Mouse (Mus musculus): ENCODE measurements around the gene Rsbn1l. TPM values are rescaled to one million over a fixed set of nuclear protein-coding genes. Genes with fewer than 3 reads are reported as not detected.
"Not testable (repeated sequence)": the region's sequence is repeated elsewhere in the genome, so short reads cannot be mapped to it uniquely, and the experiment has no call there.

Rsbn1l gene
- total and polyA plus RNA-seq, 2 experiments, result 1.6 to 7.7 TPM

DNA sequence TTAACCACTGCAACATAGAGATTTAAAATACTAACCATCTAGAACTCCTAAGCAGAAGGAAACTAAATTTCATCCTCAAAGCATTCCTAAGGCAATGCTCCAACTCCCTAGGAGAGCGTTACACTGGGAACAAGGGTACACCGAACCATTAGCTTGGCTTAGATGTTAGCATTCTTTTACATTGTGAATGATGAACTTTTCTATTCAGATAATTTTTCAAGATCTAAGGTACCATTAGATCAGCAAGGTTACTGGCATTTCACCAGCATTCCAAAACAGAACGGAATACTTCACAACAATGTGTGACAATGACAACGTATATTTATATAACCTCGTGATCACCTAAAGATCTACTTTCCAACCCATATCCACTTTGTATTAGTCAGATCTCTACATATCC, 6.1 kb downstream of the Rsbn1l start:
- H3K4me1 ChIP-seq (ENCODE audit: control insufficient read depth, insufficient read depth, low read length), result peaks cover 5% of the 10 kb centered on the region
- WGBS, result 3% methylated on average over 5 of the region's 5 CpGs
- H3K9ac ChIP-seq (ENCODE audit: low read depth, low read length), result no peak overlapping the region
- no peak overlapping the region for H3K27ac ChIP-seq (replicated peaks; ENCODE audit: insufficient read depth, low read depth, low read length)
- TF ChIP-seq CTCF (IDR thresholded peaks at IDR 0.05; ENCODE audit: low read depth, low read length) (no peak), POLR2A (IDR thresholded peaks at IDR 0.05; ENCODE audit: extremely low read depth, insufficient read depth, low read length) (no peak)
- H3K79me2 ChIP-seq (ENCODE audit: control insufficient read depth, insufficient read depth, low read length), result peaks cover 31% of the 10 kb centered on the region; the same call in 1 of the 2 replicates
- no peaks in the 10 kb centered on the region for H3K27me3 ChIP-seq (ENCODE audit: control insufficient read depth, insufficient read depth, low read length)
- no peak for DNase-seq (ENCODE audit: extremely low read depth, low read depth, low spot score)
- no peaks in the 10 kb centered on the region for H3K36me3 ChIP-seq (ENCODE audit: control insufficient read depth, insufficient read depth, low read length)
- H3K4me3 ChIP-seq (ENCODE audit: insufficient read depth, low read depth, low read length), result peak overlapping the region; percentile 36; the same call in 1 of the 2 replicates

DNA sequence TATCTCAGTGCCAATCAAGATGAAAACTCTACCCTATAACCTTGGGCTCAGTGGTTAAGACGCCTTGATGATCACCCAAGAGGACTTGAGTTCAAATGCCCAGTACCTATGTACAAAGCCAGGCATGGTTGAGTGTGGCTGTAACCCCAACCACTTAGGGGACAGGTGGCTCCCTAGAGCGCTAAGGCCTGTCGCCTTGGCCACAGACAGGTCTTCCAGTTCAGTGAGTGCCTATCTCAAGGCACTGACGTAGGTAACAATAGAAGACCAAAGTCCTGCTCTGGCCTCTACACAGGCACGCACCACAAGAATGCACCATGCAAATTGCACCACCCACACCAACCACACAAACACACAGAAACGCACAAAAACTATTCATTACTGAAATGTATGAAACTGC, 9.3 kb downstream of the Rsbn1l start:
- peaks cover 5% of the 10 kb centered on the region for H3K4me1 ChIP-seq (ENCODE audit: control insufficient read depth, insufficient read depth, low read length)
- no peak for TF ChIP-seq CTCF (IDR thresholded peaks at IDR 0.05; ENCODE audit: low read depth, low read length)
- no peak for TF ChIP-seq POLR2A (IDR thresholded peaks at IDR 0.05; ENCODE audit: extremely low read depth, insufficient read depth, low read length)

DNA sequence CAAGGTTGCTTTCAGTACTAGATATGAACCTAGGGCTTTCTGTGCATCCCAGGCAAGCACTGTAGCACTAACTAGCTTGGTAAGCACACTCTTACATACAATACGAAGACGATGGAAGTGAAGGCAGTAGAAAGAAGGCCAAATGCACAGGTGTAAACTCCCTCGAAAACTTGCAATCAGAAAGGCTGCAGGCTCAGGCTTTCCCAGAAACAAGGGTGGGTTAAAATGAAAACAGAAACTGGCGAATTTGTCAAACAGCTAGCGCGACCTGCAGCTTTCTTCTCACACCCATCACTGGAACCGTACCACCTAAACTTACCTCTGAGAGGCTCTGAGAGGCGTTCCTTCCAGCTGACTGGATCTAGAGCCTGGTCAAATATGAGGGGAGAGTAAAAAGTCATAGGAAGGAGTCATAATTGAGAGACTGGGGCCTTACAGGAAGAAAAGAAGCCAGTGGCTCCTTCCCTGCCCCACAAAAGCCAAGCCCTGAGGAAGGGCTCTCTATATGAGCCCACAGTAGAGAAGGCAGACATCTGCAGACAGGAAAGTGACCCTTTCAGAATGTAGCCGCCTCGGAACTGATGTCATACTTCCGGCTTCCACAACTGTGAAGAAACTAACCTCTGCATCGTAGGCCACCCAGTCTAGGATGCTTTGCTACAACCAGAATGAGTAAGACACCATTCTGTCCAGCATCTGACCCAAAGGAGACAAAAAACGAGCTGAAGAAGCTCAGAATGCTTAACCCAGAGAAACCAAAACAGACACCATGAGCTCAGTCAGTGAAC, 11.0 kb downstream of the Rsbn1l start:
- H3K4me3 ChIP-seq (ENCODE audit: insufficient read depth, low read depth, low read length), result no peak overlapping the region
- H3K79me2 ChIP-seq (ENCODE audit: control insufficient read depth, insufficient read depth, low read length), result peaks cover 50% of the 10 kb centered on the region
- no peaks in the 10 kb centered on the region for H3K36me3 ChIP-seq (ENCODE audit: control insufficient read depth, insufficient read depth, low read length)
- H3K27me3 ChIP-seq (ENCODE audit: control insufficient read depth, insufficient read depth, low read length), result no peaks in the 10 kb centered on the region
- WGBS, result 67% methylated on average over 13 of the region's 13 CpGs
- 0 out of 2 replicates have a peak overlapping the region, but pooled peaks have one; percentile 32 for H3K27ac ChIP-seq (replicated peaks; ENCODE audit: insufficient read depth, low read depth, low read length)
- TF ChIP-seq CTCF (IDR thresholded peaks at IDR 0.05; ENCODE audit: low read depth, low read length) (no peak), POLR2A (IDR thresholded peaks at IDR 0.05; ENCODE audit: extremely low read depth, insufficient read depth, low read length) (no peak)
- no peak for DNase-seq (ENCODE audit: extremely low read depth, low read depth, low spot score)
- peaks cover 14% of the 10 kb centered on the region for H3K4me1 ChIP-seq (ENCODE audit: control insufficient read depth, insufficient read depth, low read length)
- H3K9ac ChIP-seq (ENCODE audit: low read depth, low read length), result no peak overlapping the region

More for the DNA sequence above, 9.3 kb downstream of the Rsbn1l start:
- peaks cover 45% of the 10 kb centered on the region for H3K79me2 ChIP-seq (ENCODE audit: control insufficient read depth, insufficient read depth, low read length)
- no peak overlapping the region for H3K9ac ChIP-seq (ENCODE audit: low read depth, low read length)
- DNase-seq (ENCODE audit: extremely low read depth, low read depth, low spot score), result peak; percentile 55
- H3K4me3 ChIP-seq (ENCODE audit: insufficient read depth, low read depth, low read length), result no peak overlapping the region
- no peak overlapping the region for H3K27ac ChIP-seq (replicated peaks; ENCODE audit: insufficient read depth, low read depth, low read length)
- H3K27me3 ChIP-seq (ENCODE audit: control insufficient read depth, insufficient read depth, low read length), result no peaks in the 10 kb centered on the region
- 80% methylated on average over 6 of the region's 6 CpGs for WGBS
- H3K36me3 ChIP-seq (ENCODE audit: control insufficient read depth, insufficient read depth, low read length), result no peaks in the 10 kb centered on the region

GRCm38 (mm10) chr5:20943791-20944190, 12.4 kb downstream of the Rsbn1l start:
- not testable (repeated sequence) for H3K27ac ChIP-seq (replicated peaks; ENCODE audit: insufficient read depth, low read depth, low read length); H3K4me3 ChIP-seq (ENCODE audit: insufficient read depth, low read depth, low read length); DNase-seq (ENCODE audit: extremely low read depth, low read depth, low spot score); H3K9ac ChIP-seq (ENCODE audit: low read depth, low read length); H3K36me3 ChIP-seq (ENCODE audit: control insufficient read depth, insufficient read depth, low read length); H3K27me3 ChIP-seq (ENCODE audit: control insufficient read depth, insufficient read depth, low read length)
- Histone ChIP-seq H3K79me2 (ENCODE audit: control insufficient read depth, insufficient read depth, low read length) (peaks cover 51% of the 10 kb centered on the region), H3K4me1 (ENCODE audit: control insufficient read depth, insufficient read depth, low read length) (peaks cover 19% of the 10 kb centered on the region)
- 73% methylated on average over 4 of the region's 4 CpGs for WGBS

DNA sequence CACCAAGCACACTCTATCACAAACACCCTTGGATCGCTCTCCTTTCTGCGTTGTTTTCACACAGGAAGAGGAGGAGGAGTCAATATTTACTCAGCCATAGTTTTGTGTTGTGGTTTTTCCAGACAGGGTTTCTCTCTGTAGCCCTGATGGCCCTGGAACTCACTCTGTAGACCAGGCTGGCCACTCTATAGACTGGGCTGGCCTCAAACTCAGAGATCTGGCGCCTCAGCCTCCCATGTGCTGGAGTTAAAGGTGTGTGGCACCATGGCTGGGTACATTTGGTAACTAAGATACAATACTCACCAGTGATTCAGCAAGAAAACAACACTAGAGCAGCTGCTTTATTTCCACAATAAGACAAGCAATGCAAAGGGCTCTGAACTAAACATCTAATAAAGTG, 13.7 kb downstream of the Rsbn1l start:
- WGBS, result 51% methylated on average over 3 of the region's 3 CpGs

GRCm38 (mm10) chr5:20941205-20941604, 15.0 kb downstream of the Rsbn1l start:
- whole genome bisulfite sequencing, result 7% methylated on average over 5 of the region's 5 CpGs
- H3K4me1 ChIP-seq (ENCODE audit: control insufficient read depth, insufficient read depth, low read length), result peaks cover 24% of the 10 kb centered on the region
- peaks cover 45% of the 10 kb centered on the region for H3K79me2 ChIP-seq (ENCODE audit: control insufficient read depth, insufficient read depth, low read length)
- TF ChIP-seq CTCF (IDR thresholded peaks at IDR 0.05; ENCODE audit: low read depth, low read length), result no peak
- H3K27me3 ChIP-seq (ENCODE audit: control insufficient read depth, insufficient read depth, low read length), result no peaks in the 10 kb centered on the region
- no peaks in the 10 kb centered on the region for H3K36me3 ChIP-seq (ENCODE audit: control insufficient read depth, insufficient read depth, low read length)
- H3K9ac ChIP-seq (ENCODE audit: low read depth, low read length), result no peak overlapping the region
- H3K27ac ChIP-seq (replicated peaks; ENCODE audit: insufficient read depth, low read depth, low read length), result no peak overlapping the region; the same call in 1 of the 2 replicates
- H3K4me3 ChIP-seq (ENCODE audit: insufficient read depth, low read depth, low read length), result no peak overlapping the region
- DNase-seq (ENCODE audit: extremely low read depth, low read depth, low spot score), result peak; percentile 71

More for the DNA sequence above, 13.7 kb downstream of the Rsbn1l start:
- TF ChIP-seq POLR2A (IDR thresholded peaks at IDR 0.05; ENCODE audit: extremely low read depth, insufficient read depth, low read length), result no peak
- TF ChIP-seq CTCF (IDR thresholded peaks at IDR 0.05; ENCODE audit: low read depth, low read length), result no peak
- Histone ChIP-seq H3K79me2 (ENCODE audit: control insufficient read depth, insufficient read depth, low read length) (peaks cover 52% of the 10 kb centered on the region), H3K4me3 (ENCODE audit: insufficient read depth, low read depth, low read length) (no peak overlapping the region), H3K27ac (replicated peaks; ENCODE audit: insufficient read depth, low read depth, low read length) (no peak overlapping the region), H3K4me1 (ENCODE audit: control insufficient read depth, insufficient read depth, low read length) (peaks cover 24% of the 10 kb centered on the region), H3K27me3 (ENCODE audit: control insufficient read depth, insufficient read depth, low read length) (no peaks in the 10 kb centered on the region), H3K9ac (ENCODE audit: low read depth, low read length) (no peak overlapping the region), H3K36me3 (ENCODE audit: control insufficient read depth, insufficient read depth, low read length) (no peaks in the 10 kb centered on the region)
- DNase-seq (ENCODE audit: extremely low read depth, low read depth, low spot score), result no peak

All from liver, adult 2 months (tissue).